Mouse (Mus musculus) effector memory CD4-positive, alpha-beta T cell, adult 5 months (primary cell): ENCODE measurements around the gene Rab4a. TPM values are rescaled to one million over a fixed set of nuclear protein-coding genes. Genes with fewer than 3 reads are reported as not detected.

Source experiments
- polyA plus RNA-seq: library from polyadenylated mRNA; unstranded; fragments of 100-300 nt; shearing (Covaris generic); gene quantifications from one replicate; pipeline ENCODE4 v1.2.1, GENCODE M21; 2017

The Rab4a gene
- polyA plus RNA-seq, result 29.1 TPM

GRCm38 (mm10) chr8:123805718-123806373 lies at the start of gene Rab4a:
TSS of gene Rab4a (plus strand) at chr8:123805985.

GRCm38 (mm10) chr8:123859648-123860259 lies 54.0 kb downstream of the Rab4a start, which contains the start of gene Ccsap:
TSS of gene Ccsap (minus strand) at chr8:123860209.

Other genes starting within 250 kb of the Rab4a start
- gene Rhou, start 152.1 kb upstream of the Rab4a start, polyA plus RNA-seq, result not detected
- 22.3 TPM for gene Ccsap, start 54.2 kb downstream of the Rab4a start, polyA plus RNA-seq
- gene Acta1, start 88.8 kb downstream of the Rab4a start, polyA plus RNA-seq, result 0.62 TPM
- 15.9 TPM for gene Nup133, start 143.3 kb downstream of the Rab4a start, polyA plus RNA-seq
- 2.3 TPM for gene Abcb10, start 177.1 kb downstream of the Rab4a start, polyA plus RNA-seq
- 100 TPM for gene Taf5l, start 215.4 kb downstream of the Rab4a start, polyA plus RNA-seq
- gene Urb2, start 215.5 kb downstream of the Rab4a start, polyA plus RNA-seq, result 10.3 TPM